In genomic region chr16:18247521-18248399, GRCm38 (mm10) we compare ENCODE assay signal across 8 mouse cellular contexts. TPM values are rescaled to one million over a fixed set of nuclear protein-coding genes. Genes with fewer than 3 reads are reported as not detected.
DNase-seq lines count a peak whose midpoint lies in the region; ATAC-seq lines count a peak whose summit lies in the region.

No protein-coding gene starts in this region.

- H3K9me3 ChIP-seq in heart, embryonic 14.5 days (ENCODE audit: control insufficient read depth, low read length) = no peaks in the 10 kb centered on the region
- H3K9me3 ChIP-seq in hindbrain, embryonic 14.5 days (ENCODE audit: control insufficient read depth, low read length) = no peaks in the 10 kb centered on the region

- intact Hi-C loops in heart, postnatal 36 days (cut with DNase I) = loop anchor here (1.0 to 2.0 kb wide), 2 partner anchors 12 to 41 kb away; partner anchors contain the start of genes Dgcr8 and Zdhhc8

- peak overlapping the region; percentile 81 to 88 for H3K27ac ChIP-seq in heart, embryonic 14.5 days (replicated peaks in 1 of 2; ENCODE audit: control insufficient read depth in 1 of 2, insufficient read depth in 1 of 2, low read depth in 2 of 2, low read length in 2 of 2)
- peak overlapping the region; percentile 16; the same call in 1 of the 2 replicates for H3K27ac ChIP-seq in brown adipose tissue, adult 24 weeks (replicated peaks; ENCODE audit: low read depth, low read length)
- H3K27ac ChIP-seq in hindbrain, embryonic 14.5 days = peak overlapping the region; percentile 87
- peak overlapping the region; percentile 65 for H3K27ac ChIP-seq in macrophage

- no peak for DNase-seq in heart, postnatal 36 days
- DNase-seq in hindbrain, embryonic 14.5 days (ENCODE audit: low spot score) = no peak
- DNase-seq in urinary bladder, postnatal 10 days (ENCODE audit: low spot score) = no peak
- no peak for DNase-seq in cerebellum, postnatal 25 days

- H3K9ac ChIP-seq in heart, embryonic 14.5 days (ENCODE audit: low read length) = peak overlapping the region; percentile 95
- H3K9ac ChIP-seq in hindbrain, embryonic 14.5 days = peak overlapping the region; percentile 74

- WGBS in heart, embryonic 14.5 days = under 1% methylated on average over 33 of the region's 33 CpGs
- 1% methylated on average over 33 of the region's 33 CpGs for WGBS in hindbrain, embryonic 14.5 days
- WGBS in macrophage (ENCODE audit: missing documents) = under 1% methylated on average over 27 of the region's 33 CpGs

- H3K36me3 ChIP-seq in heart, embryonic 14.5 days (ENCODE audit: control insufficient read depth, insufficient read depth, low read length) = peaks cover 74% of the 10 kb centered on the region
- H3K36me3 ChIP-seq in hindbrain, embryonic 14.5 days (replicated peaks; ENCODE audit: control insufficient read depth, insufficient read depth) = peaks cover 65% of the 10 kb centered on the region
- peaks cover 54% of the 10 kb centered on the region for H3K36me3 ChIP-seq in macrophage (ENCODE audit: inconsistent target)

- peak overlapping the region; percentile 96 for H3K4me2 ChIP-seq in heart, embryonic 14.5 days (ENCODE audit: low read length)
- H3K4me2 ChIP-seq in hindbrain, embryonic 14.5 days (replicated peaks) = peak overlapping the region; percentile 94

- H3K4me3 ChIP-seq in heart, embryonic 14.5 days (ENCODE audit: control insufficient read depth in 1 of 2, insufficient read depth in 1 of 2, low read depth in 1 of 2, low read length in 2 of 2) = peak overlapping the region; percentile 79 to 97
- peak overlapping the region; percentile 82 for H3K4me3 ChIP-seq in brown adipose tissue, adult 24 weeks (ENCODE audit: insufficient read depth, low read depth, low read length)
- H3K4me3 ChIP-seq in hindbrain, embryonic 14.5 days (replicated peaks; ENCODE audit: low read length) = peak overlapping the region; percentile 87
- peak overlapping the region; percentile 88 for H3K4me3 ChIP-seq in macrophage (ENCODE audit: inconsistent target)

- ATAC-seq in heart, embryonic 14.5 days (ENCODE audit: insufficient number of reproducible peaks, insufficient read depth, low FRiP score, low read depth) = no peak
- peak; percentile 4 for ATAC-seq in CD4-positive, CD25-positive, alpha-beta regulatory T cell, adult 4 months
- ATAC-seq in hindbrain, embryonic 14.5 days (ENCODE audit: low FRiP score) = no peak; the same call in 1 of the 2 replicates

- H3K27me3 ChIP-seq in heart, embryonic 14.5 days (ENCODE audit: control insufficient read depth, insufficient read depth, low read length) = no peaks in the 10 kb centered on the region
- H3K27me3 ChIP-seq in hindbrain, embryonic 14.5 days (ENCODE audit: control insufficient read depth, insufficient read depth, low read length) = no peaks in the 10 kb centered on the region

- peaks cover 86% of the 10 kb centered on the region for H3K79me2 ChIP-seq in macrophage (ENCODE audit: inconsistent target)

- peaks cover 10 to 33% of the 10 kb centered on the region in 2 experiments for H3K4me1 ChIP-seq in heart, embryonic 14.5 days (ENCODE audit: control insufficient read depth in 2 of 2, insufficient read depth in 2 of 2, low read length in 2 of 2)
- peaks cover 7% of the 10 kb centered on the region for H3K4me1 ChIP-seq in brown adipose tissue, adult 24 weeks (ENCODE audit: control insufficient read depth, insufficient read depth, insufficient read length, low read length)
- peaks cover 28% of the 10 kb centered on the region for H3K4me1 ChIP-seq in hindbrain, embryonic 14.5 days (replicated peaks; ENCODE audit: control insufficient read depth, insufficient read depth, low read length)

RNA-seq across cellular contexts. Expression of gene Trmt2a, which starts 0.7 kb away (rescaled TPM):
- polyA plus RNA-seq in heart, embryonic 14.5 days (2014; fragmentation: Nextera tagmentation; extraction: Ambion mirVana) = 39.8 and 48.4 TPM in 2 replicates
- 10 to 100 TPM; 16.1 to 19.8 TPM for total RNA-seq in heart, postnatal 36 days (2021)
- 10 to 100 TPM; 42.2 to 67.6 TPM for polyA plus RNA-seq in CD4-positive, CD25-positive, alpha-beta regulatory T cell, adult 4 months (2017; shearing (Covaris generic))
- polyA plus RNA-seq in brown adipose tissue, adult 24 weeks (2012; ENCODE audit: insufficient read depth, insufficient read length, missing spikeins) = 18.1 and 23.3 TPM in 2 replicates
- polyA plus RNA-seq in hindbrain, embryonic 14.5 days (2014; fragmentation: Nextera tagmentation; extraction: Ambion mirVana) = 70.9 and 77.0 TPM in 2 replicates
- total RNA-seq in macrophage (2018; cell fraction: chromatin; rRNA removed) = 100 to 1,000 TPM in 15 of 26 experiments, 10 to 100 TPM in 11; 40.9 to 207 (median 119) TPM
- total RNA-seq in macrophage (2018; cell fraction: cytosol; rRNA removed) = 10 to 100 TPM; 19.5 to 49.5 (median 40.8) TPM
- total RNA-seq in macrophage (2018; cell fraction: nucleus; rRNA removed) = 100 to 1,000 TPM in 7 of 26 experiments, 10 to 100 TPM in 19; 32.2 to 191 (median 68.2) TPM
- polyA plus RNA-seq in macrophage (2018) = 38.8 to 85.1 TPM (median 48.0 TPM) in 3 replicates

RNA-seq across cellular contexts. Expression of gene Ranbp1, which starts 0.8 kb away (rescaled TPM):
- polyA plus RNA-seq in heart, embryonic 14.5 days (2014; fragmentation: Nextera tagmentation; extraction: Ambion mirVana) = 354 and 357 TPM in 2 replicates
- total RNA-seq in heart, postnatal 36 days (2021) = 10 to 100 TPM; 34.5 to 42.1 TPM
- 100 to 1,000 TPM; 122 to 138 TPM for polyA plus RNA-seq in CD4-positive, CD25-positive, alpha-beta regulatory T cell, adult 4 months (2017; shearing (Covaris generic))
- polyA plus RNA-seq in brown adipose tissue, adult 24 weeks (2012; ENCODE audit: insufficient read depth, insufficient read length, missing spikeins) = 85.5 and 92.7 TPM in 2 replicates
- polyA plus RNA-seq in hindbrain, embryonic 14.5 days (2014; fragmentation: Nextera tagmentation; extraction: Ambion mirVana) = 411 and 415 TPM in 2 replicates
- total RNA-seq in macrophage (2018; cell fraction: chromatin; rRNA removed) = 10 to 100 TPM in 25 of 26 experiments, 1 to 10 TPM in 1; 9.3 to 75.6 (median 18.2) TPM
- 100 to 1,000 TPM in 9 of 26 experiments, 10 to 100 TPM in 17; 69.7 to 126 (median 94.2) TPM for total RNA-seq in macrophage (2018; cell fraction: cytosol; rRNA removed)
- 10 to 100 TPM; 11.8 to 86.2 (median 39.3) TPM for total RNA-seq in macrophage (2018; cell fraction: nucleus; rRNA removed)
- polyA plus RNA-seq in macrophage (2018) = 67.3 to 311 TPM (median 228 TPM) in 3 replicates

RNA-seq across cellular contexts. Expression of gene Gm49776, which starts 10.4 kb away (rescaled TPM):
- 0.88 and 3.6 TPM in 2 replicates for polyA plus RNA-seq in heart, embryonic 14.5 days (2014; fragmentation: Nextera tagmentation; extraction: Ambion mirVana)
- not detected for total RNA-seq in heart, postnatal 36 days (2021)
- polyA plus RNA-seq in CD4-positive, CD25-positive, alpha-beta regulatory T cell, adult 4 months (2017; shearing (Covaris generic)) = not detected
- not detected in 2 replicates for polyA plus RNA-seq in brown adipose tissue, adult 24 weeks (2012; ENCODE audit: insufficient read depth, insufficient read length, missing spikeins)
- polyA plus RNA-seq in hindbrain, embryonic 14.5 days (2014; fragmentation: Nextera tagmentation; extraction: Ambion mirVana) = 5.3 TPM in 1 of 2 replicates, not detected in the other
- total RNA-seq in macrophage (2018; cell fraction: chromatin; rRNA removed) = not detected
- under 1 TPM in 1 of 26 experiments, not detected in 25; 0.31 TPM for total RNA-seq in macrophage (2018; cell fraction: cytosol; rRNA removed)
- 1 to 10 TPM in 1 of 26 experiments, not detected in 25; 2.6 TPM for total RNA-seq in macrophage (2018; cell fraction: nucleus; rRNA removed)
- polyA plus RNA-seq in macrophage (2018) = not detected in 3 replicates

RNA-seq across cellular contexts. Expression of gene Zdhhc8, which starts 12.8 kb away (rescaled TPM):
- polyA plus RNA-seq in heart, embryonic 14.5 days (2014; fragmentation: Nextera tagmentation; extraction: Ambion mirVana) = 16.4 and 22.5 TPM in 2 replicates
- 10 to 100 TPM; 19.7 to 21.5 TPM for total RNA-seq in heart, postnatal 36 days (2021)
- 1 to 10 TPM; 1.6 to 3.2 TPM for polyA plus RNA-seq in CD4-positive, CD25-positive, alpha-beta regulatory T cell, adult 4 months (2017; shearing (Covaris generic))
- 4.9 and 5.1 TPM in 2 replicates for polyA plus RNA-seq in brown adipose tissue, adult 24 weeks (2012; ENCODE audit: insufficient read depth, insufficient read length, missing spikeins)
- 14.8 and 16.4 TPM in 2 replicates for polyA plus RNA-seq in hindbrain, embryonic 14.5 days (2014; fragmentation: Nextera tagmentation; extraction: Ambion mirVana)
- total RNA-seq in macrophage (2018; cell fraction: chromatin; rRNA removed) = 10 to 100 TPM in 8 of 26 experiments, 1 to 10 TPM in 18; 1.8 to 16.3 (median 7.2) TPM
- total RNA-seq in macrophage (2018; cell fraction: cytosol; rRNA removed) = 10 to 100 TPM in 9 of 26 experiments, 1 to 10 TPM in 17; 5.0 to 17.8 (median 8.7) TPM
- total RNA-seq in macrophage (2018; cell fraction: nucleus; rRNA removed) = 10 to 100 TPM in 12 of 26 experiments, 1 to 10 TPM in 14; 4.2 to 22.1 (median 9.6) TPM
- polyA plus RNA-seq in macrophage (2018) = 6.7 to 9.5 TPM (median 8.9 TPM) in 3 replicates

RNA-seq across cellular contexts. Expression of gene Ccdc188, which starts 30.1 kb away (rescaled TPM):
- polyA plus RNA-seq in heart, embryonic 14.5 days (2014; fragmentation: Nextera tagmentation; extraction: Ambion mirVana) = 0.30 TPM in 1 of 2 replicates, not detected in the other
- not detected for total RNA-seq in heart, postnatal 36 days (2021)
- not detected for polyA plus RNA-seq in CD4-positive, CD25-positive, alpha-beta regulatory T cell, adult 4 months (2017; shearing (Covaris generic))
- polyA plus RNA-seq in brown adipose tissue, adult 24 weeks (2012; ENCODE audit: insufficient read depth, insufficient read length, missing spikeins) = not detected in 2 replicates
- polyA plus RNA-seq in hindbrain, embryonic 14.5 days (2014; fragmentation: Nextera tagmentation; extraction: Ambion mirVana) = not detected in 2 replicates
- not detected for total RNA-seq in macrophage (2018; cell fraction: chromatin; rRNA removed)
- not detected for total RNA-seq in macrophage (2018; cell fraction: cytosol; rRNA removed)
- not detected for total RNA-seq in macrophage (2018; cell fraction: nucleus; rRNA removed)
- not detected in 3 replicates for polyA plus RNA-seq in macrophage (2018)

Comparison
In these comparisons a context has a peak if more than half of its experiments do, and no peak if none do; other contexts are left out.
1. H3K27ac ChIP-seq: peak in every context shown above with its lines; median percentile 87 in hindbrain, embryonic 14.5 days; 84 in heart, embryonic 14.5 days; 65 in macrophage; 16 in brown adipose tissue, adult 24 weeks.